Mouse (Mus musculus) forebrain, postnatal 0 days (tissue): Measurements from ENCODE around the gene Ceacam1. TPM values are rescaled to one million over a fixed set of nuclear protein-coding genes. Genes with fewer than 3 reads are reported as not detected.
"Not testable (repeated sequence)": the region's sequence is repeated elsewhere in the genome, so short reads cannot be mapped to it uniquely, and the experiment has no call there.

ENCODE experiments used
- ATAC-seq: fragments of 200-750 bp; cut with Nextera tagmentation; 2 replicates; pipeline ENCODE4 v1.8.0; 2017; ENCODE audit warnings: mild to moderate bottlenecking, moderate library complexity
- DNase-seq: peaks from one replicate; pipeline ENCODE4 v3.0.0-alpha.2; 2015
- H3K27ac ChIP-seq: fragments of 300-500 bp; sonication (generic); 2 replicates; pipeline ENCODE4 v1.5.1; 2014; ENCODE audit warnings: low read depth, mild to moderate bottlenecking, antibody characterized with exemption, low read length, moderate library complexity, mixed read lengths
- H3K27me3 ChIP-seq: fragments of 300-500 bp; sonication (generic); 2 replicates; pipeline ENCODE4 v1.6.1; 2014; ENCODE audit warnings: mild to moderate bottlenecking, low read length, mixed read lengths; ENCODE audit not compliant: insufficient read depth
- H3K36me3 ChIP-seq: fragments of 300-500 bp; sonication (generic); 2 replicates; pipeline ENCODE4 v1.6.1; 2014; ENCODE audit warnings: mild to moderate bottlenecking, moderate library complexity; ENCODE audit not compliant: insufficient read depth
- H3K4me1 ChIP-seq: fragments of 300-500 bp; sonication (generic); 2 replicates; pipeline ENCODE4 v1.6.1; 2014; ENCODE audit warnings: antibody characterized with exemption; ENCODE audit not compliant: insufficient read depth
- H3K4me2 ChIP-seq: fragments of 300-500 bp; sonication (generic); 2 replicates; pipeline ENCODE4 v1.6.1; 2014; ENCODE audit warnings: low read depth, mild to moderate bottlenecking, moderate library complexity
- H3K4me3 ChIP-seq: fragments of 300-500 bp; sonication (generic); 2 replicates; pipeline ENCODE4 v1.5.1; 2014; ENCODE audit warnings: low read depth, low read length, mixed read lengths
- H3K9ac ChIP-seq: fragments of 300-500 bp; sonication (generic); 2 replicates; pipeline ENCODE4 v1.6.1; 2014; ENCODE audit warnings: mild to moderate bottlenecking
- H3K9me3 ChIP-seq: fragments of 300-500 bp; sonication (generic); 2 replicates; pipeline ENCODE4 v1.6.1; 2016; ENCODE audit warnings: low read length
- CTCF ChIP-seq: sonication (generic); IDR thresholded peaks from 2 replicates; pipeline ENCODE4 v1.5.1; 2016; ENCODE audit warnings: antibody characterized with exemption, control low read depth, low read depth
- WGBS: fragments of 180-500 bp; shearing (Covaris S2); extraction: QIAGEN DNeasy Blood & Tissue Kit; methylation state at CpG from one replicate; pipeline ENCODE4 v1.1.7; 2014; 5-methylcytosine and 5-hydroxymethylcytosine counted together
- polyA plus RNA-seq: library from polyadenylated mRNA; unstranded; fragments of >200 nt; fragmentation: Nextera tagmentation; extraction: Ambion mirVana; gene quantifications from 2 replicates; pipeline ENCODE4 v1.2.1, GENCODE M21; 2015
- total RNA-seq: library from RNA; depleted of rRNA; stranded (reverse); fragments of >200 nt; gene quantifications from 2 replicates; pipeline ENCODE4 v1.2.3, GENCODE M21; 2014

The Ceacam1 gene
- total and polyA plus RNA-seq, 2 experiments from 2014 or later = 0.24 to 1.4 TPM

- ATAC-seq (no peak), DNase-seq (no peak)
- no peaks in the 10 kb centered on the region for H3K36me3 ChIP-seq
- no peak overlapping the region for H3K4me3 ChIP-seq
- H3K4me1 ChIP-seq = no peaks in the 10 kb centered on the region
- WGBS = 87% methylated on average over 9 of the region's 9 CpGs
- no peak overlapping the region for H3K4me2 ChIP-seq
- H3K9me3 ChIP-seq = no peaks in the 10 kb centered on the region
- H3K27me3 ChIP-seq = no peaks in the 10 kb centered on the region
- H3K27ac ChIP-seq = no peak overlapping the region
- H3K9ac ChIP-seq = no peak overlapping the region
- no peak for TF ChIP-seq CTCF
Measured at GRCm38 (mm10) chr7:25433781-25434560, 43.4 kb downstream of the Ceacam1 start.

GRCm38 (mm10) chr7:25433007-25433541, 44.3 kb downstream of the Ceacam1 start:
- WGBS = 10% methylated on average over 5 of the region's 5 CpGs
- no peaks in the 10 kb centered on the region for H3K9me3 ChIP-seq
- no peak overlapping the region for H3K4me2 ChIP-seq
- H3K27ac ChIP-seq = no peak overlapping the region
- no peak for ATAC-seq
- H3K27me3 ChIP-seq = no peaks in the 10 kb centered on the region
- no peaks in the 10 kb centered on the region for H3K4me1 ChIP-seq
- no peak overlapping the region for H3K4me3 ChIP-seq
- TF ChIP-seq CTCF = no peak
- no peaks in the 10 kb centered on the region for H3K36me3 ChIP-seq
- no peak overlapping the region for H3K9ac ChIP-seq
- no peak for DNase-seq

- Histone ChIP-seq H3K4me3 (no peak overlapping the region), H3K4me1 (no peaks in the 10 kb centered on the region), H3K4me2 (no peak overlapping the region), H3K9me3 (no peaks in the 10 kb centered on the region), H3K36me3 (no peaks in the 10 kb centered on the region), H3K27me3 (no peaks in the 10 kb centered on the region), H3K9ac (no peak overlapping the region), H3K27ac (no peak overlapping the region)
- WGBS = 89% methylated on average over 6 of the region's 6 CpGs
- TF ChIP-seq CTCF = no peak
- DNase-seq (no peak), ATAC-seq (no peak)
Measured at GRCm38 (mm10) chr7:25432381-25432780, 45.0 kb downstream of the Ceacam1 start.

GRCm38 (mm10) chr7:25429886-25430784, 47.3 kb downstream of the Ceacam1 start:
- no peak overlapping the region for H3K27ac ChIP-seq
- no peak overlapping the region for H3K4me3 ChIP-seq
- H3K4me1 ChIP-seq = no peaks in the 10 kb centered on the region
- DNase-seq (no peak), ATAC-seq (no peak)
- no peak for TF ChIP-seq CTCF
- H3K9ac ChIP-seq = no peak overlapping the region
- no peak overlapping the region for H3K4me2 ChIP-seq
- H3K27me3 ChIP-seq = no peaks in the 10 kb centered on the region
- 83% methylated on average over 4 of the region's 4 CpGs for WGBS
- H3K9me3 ChIP-seq = no peaks in the 10 kb centered on the region
- no peaks in the 10 kb centered on the region for H3K36me3 ChIP-seq

GRCm38 (mm10) chr7:25428321-25428720, 49.1 kb downstream of the Ceacam1 start:
- no peak overlapping the region for H3K27ac ChIP-seq
- 87% methylated on average over 3 of the region's 3 CpGs for WGBS

GRCm38 (mm10) chr7:25427144-25427543, 50.3 kb downstream of the Ceacam1 start:
- Histone ChIP-seq H3K27ac (no peak overlapping the region), H3K9me3 (no peaks in the 10 kb centered on the region), H3K4me2 (no peak overlapping the region), H3K27me3 (no peaks in the 10 kb centered on the region), H3K9ac (no peak overlapping the region), H3K4me1 (no peaks in the 10 kb centered on the region), H3K4me3 (no peak overlapping the region), H3K36me3 (no peaks in the 10 kb centered on the region)
- TF ChIP-seq CTCF = no peak
- 75% methylated on average over 5 of the region's 5 CpGs for WGBS
- DNase-seq (no peak), ATAC-seq (no peak)

More at GRCm38 (mm10) chr7:25428321-25428720, 49.1 kb downstream of the Ceacam1 start:
- no peaks in the 10 kb centered on the region for H3K27me3 ChIP-seq
- ATAC-seq (no peak), DNase-seq (no peak)
- H3K4me2 ChIP-seq = no peak overlapping the region
- no peak overlapping the region for H3K9ac ChIP-seq
- no peaks in the 10 kb centered on the region for H3K36me3 ChIP-seq
- TF ChIP-seq CTCF = no peak
- H3K4me1 ChIP-seq = no peaks in the 10 kb centered on the region
- no peaks in the 10 kb centered on the region for H3K9me3 ChIP-seq
- no peak overlapping the region for H3K4me3 ChIP-seq

GRCm38 (mm10) chr7:25426380-25426779, 51.0 kb downstream of the Ceacam1 start:
- H3K36me3 ChIP-seq, H3K4me1 ChIP-seq, ATAC-seq, H3K9me3 ChIP-seq, DNase-seq, H3K4me3 ChIP-seq, H3K9ac ChIP-seq, H3K4me2 ChIP-seq, H3K27ac ChIP-seq, H3K27me3 ChIP-seq: not testable (repeated sequence)
- WGBS = 93% methylated on average over 4 of the region's 4 CpGs
